Mouse (Mus musculus) hindbrain, embryonic 12.5 days (tissue): Measurements from ENCODE around the gene Cxcl5. TPM values are rescaled to one million over a fixed set of nuclear protein-coding genes. Genes with fewer than 3 reads are reported as not detected.

Experiments used
- ATAC-seq: fragments of 200-750 bp; cut with Nextera tagmentation; 2 replicates; pipeline ENCODE4 v1.8.0; 2017; ENCODE audit warnings: moderate TSS enrichment; ENCODE audit not compliant: low FRiP score
- H3K27ac ChIP-seq: fragments of 300-500 bp; sonication (generic); 2 replicates; pipeline ENCODE4 v1.5.1; 2016; ENCODE audit warnings: mild to moderate bottlenecking
- H3K27me3 ChIP-seq: fragments of 300-500 bp; sonication (generic); 2 replicates; pipeline ENCODE4 v1.6.1; 2016; ENCODE audit warnings: mild to moderate bottlenecking
- H3K36me3 ChIP-seq: fragments of 300-500 bp; sonication (generic); 2 replicates; pipeline ENCODE4 v1.6.1; 2016; ENCODE audit warnings: mild to moderate bottlenecking
- H3K4me1 ChIP-seq: fragments of 300-500 bp; sonication (generic); 2 replicates; pipeline ENCODE4 v1.6.1; 2016
- H3K4me2 ChIP-seq: fragments of 300-500 bp; sonication (generic); replicated peaks from 2 replicates; pipeline ENCODE4 v1.6.1; 2016; ENCODE audit warnings: mild to moderate bottlenecking
- H3K4me3 ChIP-seq: fragments of 300-500 bp; sonication (generic); 2 replicates; pipeline ENCODE4 v1.5.1; 2016; ENCODE audit warnings: mild to moderate bottlenecking
- H3K9ac ChIP-seq: fragments of 300-500 bp; sonication (generic); 2 replicates; pipeline ENCODE4 v1.6.1; 2016; ENCODE audit warnings: mild to moderate bottlenecking, moderate library complexity
- H3K9me3 ChIP-seq: fragments of 300-500 bp; sonication (generic); replicated peaks from 2 replicates; pipeline ENCODE4 v1.6.1; 2016; ENCODE audit warnings: mild to moderate bottlenecking
- WGBS: fragments of 180-500 bp; shearing (Covaris S2); methylation state at CpG from one replicate; pipeline ENCODE4 v1.1.7; 2016; 5-methylcytosine and 5-hydroxymethylcytosine counted together
- polyA plus RNA-seq: library from polyadenylated mRNA; unstranded; fragments of >200 nt; fragmentation: Nextera tagmentation; extraction: Ambion mirVana; gene quantifications from 2 replicates; pipeline ENCODE4 v1.2.1, GENCODE M21; 2016

Gene Cxcl5
- polyA plus RNA-seq, 1 experiment from 2014 or later: 0.48 TPM

DNA sequence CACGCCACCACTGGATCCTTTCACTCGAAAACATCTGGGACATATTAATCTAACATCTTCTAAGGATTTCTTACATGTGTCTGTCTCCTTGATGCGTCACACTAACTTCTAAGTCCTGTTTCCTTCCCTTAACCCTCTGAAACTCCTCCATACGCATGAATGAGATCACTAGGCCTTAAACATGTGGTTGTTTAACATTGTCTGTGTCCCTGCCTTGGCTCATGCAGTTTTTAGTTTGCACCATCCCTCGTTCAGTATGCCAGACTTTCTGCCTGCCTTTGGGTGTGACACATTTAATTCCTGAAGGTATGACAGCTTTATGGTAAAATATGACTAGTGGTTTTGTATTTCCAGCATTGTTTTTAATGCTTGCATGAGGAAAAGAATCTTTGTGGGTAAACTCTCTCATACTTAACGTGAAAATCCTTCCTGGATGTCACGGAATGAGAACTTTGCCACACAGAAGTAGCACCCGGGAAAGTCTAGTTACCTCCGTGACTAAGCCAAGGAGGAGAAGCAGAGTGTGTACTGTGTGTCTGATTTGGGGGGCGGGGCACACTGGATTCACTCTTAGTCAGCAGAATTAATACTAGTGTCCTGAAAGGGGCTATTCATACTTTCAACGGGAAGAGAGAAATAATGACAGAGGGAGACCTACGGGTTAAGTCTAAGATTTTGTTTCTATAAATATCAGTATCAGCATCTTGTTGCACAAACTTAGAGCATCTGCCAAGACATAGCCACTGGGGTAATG, 4.9 kb downstream of the Cxcl5 start:
- H3K36me3 ChIP-seq: no peaks in the 10 kb centered on the region
- no peak for ATAC-seq
- no peaks in the 10 kb centered on the region for H3K9me3 ChIP-seq

DNA sequence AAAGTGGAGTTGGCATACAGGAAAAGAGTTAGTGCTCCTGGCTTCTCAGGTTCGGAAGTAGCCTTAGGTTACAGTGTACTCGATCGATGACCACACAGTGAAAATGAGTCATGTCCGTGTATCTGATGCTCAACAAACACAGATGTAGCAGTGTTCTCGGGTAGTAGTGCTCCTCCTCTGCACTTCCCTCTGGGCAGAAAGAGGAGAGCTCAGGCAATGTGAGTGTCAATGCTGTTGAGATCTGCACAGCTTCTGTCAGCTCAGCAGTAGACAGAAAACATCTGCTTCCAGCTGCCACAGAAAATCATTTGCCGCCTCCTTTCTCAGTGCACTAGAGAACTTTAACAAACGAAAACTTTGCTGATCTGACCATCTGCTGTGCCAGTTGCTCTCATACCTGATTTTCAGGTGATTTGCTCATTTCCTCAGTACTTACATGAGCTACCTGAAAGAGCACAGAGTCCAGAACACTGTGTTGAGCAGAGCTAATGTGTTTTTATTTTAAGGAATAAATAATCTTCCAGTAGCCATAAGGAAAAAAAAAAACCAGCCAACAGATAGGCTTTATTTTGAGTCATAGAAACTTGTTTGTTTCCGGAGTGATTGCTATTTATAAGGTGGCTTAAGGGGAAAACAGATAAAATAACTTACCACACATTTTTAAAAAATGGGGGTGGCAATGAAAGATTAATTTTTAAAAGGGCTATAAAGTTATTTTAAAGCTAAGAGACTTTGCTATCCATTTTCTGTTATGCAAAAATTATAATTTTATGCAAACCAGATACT, 6.9 kb downstream of the Cxcl5 start:
- ATAC-seq: no peak
- peaks cover 3% of the 10 kb centered on the region for H3K27me3 ChIP-seq
- H3K9ac ChIP-seq: no peak overlapping the region
- WGBS: 77% methylated on average over 8 of the region's 8 CpGs
- H3K27ac ChIP-seq: no peak overlapping the region
- no peak overlapping the region for H3K4me2 ChIP-seq
- no peak overlapping the region for H3K4me3 ChIP-seq
- H3K9me3 ChIP-seq: no peaks in the 10 kb centered on the region
- H3K4me1 ChIP-seq: no peaks in the 10 kb centered on the region
- no peaks in the 10 kb centered on the region for H3K36me3 ChIP-seq

More for the DNA sequence above, 4.9 kb downstream of the Cxcl5 start:
- no peak overlapping the region for H3K4me2 ChIP-seq
- no peak overlapping the region for H3K9ac ChIP-seq
- 76% methylated on average over 12 of the region's 12 CpGs for WGBS
- H3K4me3 ChIP-seq: no peak overlapping the region
- H3K27me3 ChIP-seq: peaks cover 11% of the 10 kb centered on the region
- H3K4me1 ChIP-seq: peaks cover 5% of the 10 kb centered on the region
- H3K27ac ChIP-seq: no peak overlapping the region

DNA sequence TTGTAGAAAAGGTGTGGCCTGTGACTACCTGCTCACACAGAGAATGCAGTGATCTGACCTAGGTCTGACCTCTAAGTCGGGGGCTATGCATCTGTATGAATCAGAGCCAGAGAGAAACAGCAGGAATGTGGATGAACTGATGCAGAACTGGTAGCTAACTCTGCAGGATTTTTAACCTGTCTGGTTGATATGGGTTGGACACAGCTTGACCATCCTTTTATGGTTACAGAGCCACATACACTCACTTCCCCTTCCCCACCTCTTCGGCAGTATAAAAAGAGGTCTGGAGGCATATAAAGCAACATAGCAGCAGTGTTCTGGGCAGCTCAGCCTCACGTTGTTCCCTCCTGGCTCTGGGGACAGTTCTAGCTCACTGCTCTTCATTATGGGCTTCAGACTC, 9.1 kb downstream of the Cxcl5 start, which contains the start of gene Ppbp:
Gene Ppbp (plus strand): TSS at position 301 of the 400 bp plus-strand sequence.
- Histone ChIP-seq H3K4me3 (no peak within 1 kb of the TSS), H3K27ac (no peak within 1 kb of the TSS), H3K4me1 (no peaks in the 10 kb centered on the region), H3K9ac (no peak within 1 kb of the TSS), H3K9me3 (no peaks in the 10 kb centered on the region), H3K4me2 (no peak within 1 kb of the TSS), H3K27me3 (no peaks in the 10 kb centered on the region), H3K36me3 (no peaks in the 10 kb centered on the region)
- WGBS: 58% methylated on average over 3 of the region's 3 CpGs
- ATAC-seq: no peak

DNA sequence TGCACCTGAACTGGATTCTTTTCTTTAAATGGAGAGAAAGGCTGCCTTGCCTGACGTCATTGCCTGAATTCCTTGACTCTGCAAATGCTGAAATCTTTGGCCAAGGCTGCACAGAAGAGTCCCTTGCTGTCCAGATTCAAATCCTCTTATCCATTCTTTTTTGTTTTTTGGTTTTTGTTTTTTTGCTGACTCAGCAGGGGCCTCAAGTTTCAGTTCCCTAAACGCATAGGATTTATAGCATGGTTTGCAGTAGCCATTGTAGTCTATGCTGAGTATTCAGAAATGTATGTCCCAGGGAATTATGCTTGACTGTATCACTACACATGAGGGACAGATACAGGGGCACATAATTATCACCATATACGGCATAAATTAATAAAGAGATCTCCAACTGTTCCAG, 12.2 kb downstream of the Cxcl5 start:
- Histone ChIP-seq H3K27me3 (no peaks in the 10 kb centered on the region), H3K4me3 (no peak overlapping the region), H3K9me3 (no peaks in the 10 kb centered on the region), H3K36me3 (no peaks in the 10 kb centered on the region), H3K9ac (no peak overlapping the region), H3K4me2 (no peak overlapping the region), H3K27ac (no peak overlapping the region), H3K4me1 (no peaks in the 10 kb centered on the region)
- no peak for ATAC-seq
- whole genome bisulfite sequencing: 80% methylated on average over 3 of the region's 3 CpGs

DNA sequence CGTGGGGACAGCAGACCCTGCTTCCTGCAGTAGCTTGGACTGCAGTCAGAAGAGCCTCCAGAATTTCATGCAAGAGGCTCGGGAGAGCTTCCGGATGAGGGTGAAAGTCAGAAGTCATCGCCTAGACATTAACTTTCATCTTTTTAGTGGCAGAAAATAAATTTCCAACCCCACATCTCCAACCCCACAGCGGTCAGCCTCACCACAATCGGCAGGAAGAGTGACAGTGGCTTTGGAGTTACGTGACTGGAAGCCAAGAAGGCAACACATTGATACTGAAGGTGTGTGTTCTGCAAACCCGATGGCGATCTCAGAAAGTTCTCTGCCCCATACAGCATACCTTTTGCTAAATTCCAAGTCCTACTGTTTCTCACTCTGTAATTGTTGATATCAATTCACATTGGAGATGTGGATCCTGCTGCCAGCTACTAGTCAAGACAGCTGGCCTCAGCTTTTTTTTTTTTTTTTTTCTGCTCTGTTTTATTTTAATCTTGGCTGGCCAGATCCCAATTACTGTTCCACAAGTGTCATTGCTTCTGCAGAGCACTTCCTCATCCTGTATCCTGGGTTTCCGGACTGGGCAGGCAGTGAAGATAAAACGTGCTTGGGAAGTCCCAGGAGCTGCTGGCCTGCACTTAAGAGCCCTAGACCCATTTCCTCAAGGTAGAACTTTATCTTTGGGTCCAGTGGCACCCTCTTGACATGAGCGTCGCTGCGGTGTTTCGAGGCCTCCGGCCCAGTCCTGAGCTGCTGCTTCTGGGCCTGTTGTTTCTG, 12.9 kb downstream of the Cxcl5 start, which contains the start of gene Pf4:
Gene Pf4 (plus strand): TSS at position 556 of the 774 bp plus-strand sequence.
- Histone ChIP-seq H3K36me3 (no peaks in the 10 kb centered on the region), H3K27me3 (no peaks in the 10 kb centered on the region), H3K9me3 (no peaks in the 10 kb centered on the region), H3K4me1 (no peaks in the 10 kb centered on the region), H3K4me2 (no peak within 1 kb of the TSS), H3K27ac (no peak within 1 kb of the TSS), H3K4me3 (no peak within 1 kb of the TSS), H3K9ac (no peak within 1 kb of the TSS)
- no peak for ATAC-seq
- WGBS: 89% methylated on average over 16 of the region's 16 CpGs

DNA sequence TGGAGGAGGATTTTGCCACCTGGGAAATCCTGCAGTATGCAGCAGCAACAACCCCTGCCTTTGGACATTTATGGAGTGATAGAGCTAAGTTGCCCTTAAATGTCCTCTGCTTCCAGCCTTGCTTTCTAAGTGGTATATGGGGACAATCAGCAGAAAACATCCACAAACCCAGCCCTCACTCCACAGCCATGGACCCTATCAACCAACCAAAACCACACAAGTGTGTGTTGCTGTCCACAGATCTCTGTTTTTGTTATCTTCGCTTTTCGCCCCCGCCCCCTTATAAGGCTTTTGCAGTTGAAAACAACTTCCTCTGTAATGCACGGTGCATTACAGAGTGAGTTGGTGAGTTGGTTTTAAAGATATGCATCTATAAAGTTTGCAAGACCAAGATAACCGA, 16.4 kb downstream of the Cxcl5 start:
- 90% methylated on average over 5 of the region's 5 CpGs for WGBS
- no peak for ATAC-seq
- no peak overlapping the region for H3K9ac ChIP-seq
- H3K4me3 ChIP-seq: no peak overlapping the region
- no peak overlapping the region for H3K4me2 ChIP-seq
- H3K27ac ChIP-seq: no peak overlapping the region
- no peaks in the 10 kb centered on the region for H3K9me3 ChIP-seq
- H3K27me3 ChIP-seq: no peaks in the 10 kb centered on the region
- no peaks in the 10 kb centered on the region for H3K4me1 ChIP-seq
- no peaks in the 10 kb centered on the region for H3K36me3 ChIP-seq

DNA sequence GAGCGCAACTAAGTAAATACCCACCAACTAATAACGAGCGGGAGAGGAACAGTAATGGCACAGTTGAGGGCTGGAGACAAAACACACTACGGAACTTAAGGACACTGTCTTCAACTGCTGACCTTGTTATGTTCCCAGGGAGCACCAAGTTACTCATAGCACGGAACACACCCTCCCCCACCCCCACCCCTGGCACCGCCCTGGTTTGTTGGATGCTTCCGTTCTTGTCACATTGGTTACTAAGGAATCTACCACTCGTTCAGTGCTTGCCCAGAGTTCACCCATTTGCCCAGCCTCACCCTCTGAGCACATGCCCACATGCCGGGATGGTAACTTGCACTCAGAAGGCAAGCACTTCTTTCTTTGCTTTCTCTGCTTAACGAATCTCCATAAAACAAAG, 18.5 kb downstream of the Cxcl5 start:
- Histone ChIP-seq H3K27me3 (no peaks in the 10 kb centered on the region), H3K27ac (no peak overlapping the region), H3K9ac (no peak overlapping the region), H3K9me3 (no peaks in the 10 kb centered on the region), H3K4me1 (no peaks in the 10 kb centered on the region), H3K4me2 (no peak overlapping the region), H3K36me3 (no peaks in the 10 kb centered on the region), H3K4me3 (no peak overlapping the region)
- 82% methylated on average over 10 of the region's 10 CpGs for WGBS
- no peak for ATAC-seq

DNA sequence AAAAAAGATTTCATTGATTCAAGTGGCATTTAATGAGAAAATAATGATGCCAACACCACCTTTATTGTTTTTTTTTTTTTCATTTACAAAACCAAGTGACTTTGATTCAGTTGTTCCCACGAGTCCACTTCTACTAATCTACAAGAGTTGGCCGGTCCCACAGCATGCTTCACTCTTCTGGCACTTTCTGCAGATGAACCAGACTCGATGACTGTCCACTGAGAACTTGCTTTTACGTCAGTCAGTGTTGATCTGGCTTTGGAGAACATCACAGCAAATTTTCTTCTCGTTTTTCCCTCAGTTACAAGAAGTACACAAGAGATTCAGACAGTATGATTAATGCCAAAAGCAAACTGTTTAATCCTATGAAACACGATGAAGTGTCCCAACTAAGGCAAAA, 19.7 kb downstream of the Cxcl5 start:
- H3K9me3 ChIP-seq: no peaks in the 10 kb centered on the region
- no peak overlapping the region for H3K4me3 ChIP-seq
- H3K4me2 ChIP-seq: no peak overlapping the region
- ATAC-seq: no peak
- no peaks in the 10 kb centered on the region for H3K27me3 ChIP-seq
- 84% methylated on average over 6 of the region's 6 CpGs for WGBS
- no peak overlapping the region for H3K9ac ChIP-seq
- H3K27ac ChIP-seq: no peak overlapping the region
- no peaks in the 10 kb centered on the region for H3K4me1 ChIP-seq
- no peaks in the 10 kb centered on the region for H3K36me3 ChIP-seq

DNA sequence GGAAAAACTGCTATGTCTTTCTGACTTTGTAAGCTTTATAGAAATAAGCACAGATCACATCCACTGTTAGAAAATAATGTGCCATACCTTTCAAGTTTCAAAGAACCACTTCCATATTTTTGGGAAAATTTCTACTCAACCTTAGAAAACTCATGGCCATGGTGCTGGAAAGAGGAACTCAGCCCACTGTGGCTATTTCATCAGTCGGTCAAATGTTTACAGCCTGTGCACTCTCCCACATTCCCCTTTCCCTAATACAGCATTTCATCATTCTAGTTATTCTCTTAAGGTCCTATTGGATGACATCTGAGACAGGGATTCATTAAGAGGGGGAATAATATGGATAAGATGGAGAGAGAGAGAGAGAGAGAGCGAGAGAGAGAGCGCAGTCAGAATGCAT, 24.5 kb downstream of the Cxcl5 start:
- no peak for ATAC-seq
- no peak overlapping the region for H3K9ac ChIP-seq
- H3K27ac ChIP-seq: no peak overlapping the region
- peaks cover 4% of the 10 kb centered on the region; the same call in 1 of the 2 replicates for H3K4me1 ChIP-seq
- no peaks in the 10 kb centered on the region for H3K9me3 ChIP-seq
- H3K4me3 ChIP-seq: no peak overlapping the region
- 0 out of 2 replicates have a peak, but pooled peaks cover 2% of the 10 kb centered on the region for H3K27me3 ChIP-seq
- H3K4me2 ChIP-seq: no peak overlapping the region
- WGBS: 94% methylated on average over 3 of the region's 3 CpGs
- no peaks in the 10 kb centered on the region for H3K36me3 ChIP-seq

DNA sequence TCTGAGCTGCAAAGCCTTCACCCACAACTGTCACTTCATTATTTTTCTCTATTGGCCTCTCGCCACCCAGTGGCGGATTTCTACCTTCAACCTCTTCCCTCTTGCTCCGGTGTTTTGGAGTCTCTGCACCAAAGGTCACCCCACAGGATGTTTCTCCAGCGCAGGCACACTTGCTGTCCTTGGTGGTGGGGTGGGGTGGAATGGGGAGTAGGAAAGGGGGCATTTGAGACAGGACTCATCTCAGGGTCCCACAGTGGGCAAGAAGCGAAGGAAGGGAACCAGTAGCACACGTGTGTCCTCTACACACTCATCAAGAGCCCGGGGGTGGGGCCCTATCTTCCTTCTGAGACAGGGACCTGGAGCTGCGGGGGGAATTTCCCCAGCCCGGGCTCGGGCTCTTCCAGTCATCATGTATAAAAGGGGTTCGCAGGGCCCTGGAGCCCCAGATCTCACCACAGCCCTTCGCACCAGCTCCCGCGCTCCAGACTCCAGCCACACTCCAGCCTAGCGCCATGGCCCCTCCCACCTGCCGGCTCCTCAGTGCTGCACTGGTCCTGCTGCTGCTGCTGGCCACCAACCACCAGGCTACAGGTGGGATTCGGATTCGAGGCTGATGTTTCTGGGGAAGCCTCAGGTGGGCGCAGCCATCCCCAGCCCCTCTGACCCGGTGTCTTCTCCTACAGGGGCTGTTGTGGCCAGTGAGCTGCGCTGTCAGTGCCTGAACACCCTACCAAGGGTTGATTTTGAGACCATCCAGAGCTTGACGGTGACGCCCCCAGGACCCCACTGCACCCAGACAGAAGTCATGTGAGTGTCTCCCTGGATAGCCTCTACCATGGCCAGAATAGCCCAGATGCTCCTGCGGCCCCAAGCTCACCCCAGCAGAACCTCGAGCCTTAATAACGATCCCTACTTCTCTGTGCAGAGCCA, 26.8 kb downstream of the Cxcl5 start, which contains the start of gene Cxcl3:
Gene Cxcl3 (plus strand): TSS at position 445 of the 930 bp plus-strand sequence.
- Histone ChIP-seq H3K27ac (no peak within 1 kb of the TSS), H3K36me3 (no peaks in the 10 kb centered on the region), H3K4me1 (peaks cover 4% of the 10 kb centered on the region; the same call in 1 of the 2 replicates), H3K4me3 (peak within 1 kb of the TSS; percentile 27), H3K27me3 (0 out of 2 replicates have a peak, but pooled peaks cover 2% of the 10 kb centered on the region), H3K9me3 (no peaks in the 10 kb centered on the region), H3K4me2 (peak within 1 kb of the TSS; percentile 67), H3K9ac (peak within 1 kb of the TSS; percentile 51; the same call in 1 of the 2 replicates)
- 17% methylated on average over 26 of the region's 26 CpGs for WGBS
- peak; percentile 81 for ATAC-seq

DNA sequence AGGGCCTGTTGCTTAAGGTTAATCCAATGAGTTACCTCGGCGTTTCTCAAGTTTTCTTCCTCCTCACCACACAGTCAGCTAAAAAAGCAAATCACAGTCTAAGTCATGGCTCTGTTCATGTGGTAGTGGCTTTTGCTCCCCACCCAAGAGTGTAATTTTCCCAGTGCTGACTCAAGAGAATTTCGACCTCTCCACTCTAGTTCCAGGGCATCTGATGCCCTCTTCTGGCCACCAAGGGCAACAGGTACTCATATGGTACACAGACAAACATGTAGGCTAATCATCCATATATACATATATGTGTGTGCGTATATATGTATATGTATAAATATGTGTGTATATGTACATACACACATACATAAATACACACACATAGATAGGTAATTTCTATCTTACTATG, 29.0 kb downstream of the Cxcl5 start:
- no peak for ATAC-seq
- no peaks in the 10 kb centered on the region for H3K9me3 ChIP-seq
- H3K4me3 ChIP-seq: no peak overlapping the region
- WGBS: 81% methylated on average over 4 of the region's 4 CpGs
- 0 out of 2 replicates have a peak, but pooled peaks cover 2% of the 10 kb centered on the region for H3K27me3 ChIP-seq
- no peak overlapping the region for H3K4me2 ChIP-seq
- H3K4me1 ChIP-seq: peaks cover 4% of the 10 kb centered on the region; the same call in 1 of the 2 replicates
- H3K36me3 ChIP-seq: no peaks in the 10 kb centered on the region
- no peak overlapping the region for H3K27ac ChIP-seq
- H3K9ac ChIP-seq: no peak overlapping the region
